Mouse (Mus musculus): ENCODE results near the gene Sec14l2. TPM values are rescaled to one million over a fixed set of nuclear protein-coding genes. Genes with fewer than 3 reads are reported as not detected.
"Not testable (repeated sequence)": the region's sequence is repeated elsewhere in the genome, so short reads cannot be mapped to it uniquely, and the experiment has no call there.

Gene Sec14l2
- polyA plus RNA-seq, 1 experiment from 2014 or later = 3.6 TPM

GRCm38 (mm10) chr11:4134986-4135935, 12.0 kb upstream of the Sec14l2 start, which contains the start of gene Rnf215:
TSS of gene Rnf215 (plus strand) at chr11:4135202.
- DNase-seq (ENCODE audit: low spot score) (peak; percentile 93), ATAC-seq (ENCODE audit: low FRiP score) (peak; percentile 91)
- H3K36me3 ChIP-seq (replicated peaks; ENCODE audit: control insufficient read depth, insufficient read depth) = peaks cover 31% of the 10 kb centered on the region
- H3K4me3 ChIP-seq (replicated peaks; ENCODE audit: low read length) = peak within 1 kb of the TSS; percentile 92
- H3K4me2 ChIP-seq (replicated peaks) = peak within 1 kb of the TSS; percentile 85
- peak within 1 kb of the TSS; percentile 98 for H3K9ac ChIP-seq
- H3K9me3 ChIP-seq (ENCODE audit: control insufficient read depth, low read length) = no peaks in the 10 kb centered on the region
- no peaks in the 10 kb centered on the region for H3K27me3 ChIP-seq (ENCODE audit: control insufficient read depth, insufficient read depth, low read length)
- under 1% methylated on average over 58 of the region's 66 CpGs for whole genome bisulfite sequencing
- peak within 1 kb of the TSS; percentile 92 for H3K27ac ChIP-seq
- peaks cover 17% of the 10 kb centered on the region for H3K4me1 ChIP-seq (replicated peaks; ENCODE audit: control insufficient read depth, insufficient read depth, low read length)

- Histone ChIP-seq H3K4me1 (replicated peaks; ENCODE audit: control insufficient read depth, insufficient read depth, low read length) (peaks cover 17% of the 10 kb centered on the region), H3K9me3 (ENCODE audit: control insufficient read depth, low read length) (no peaks in the 10 kb centered on the region), H3K27me3 (ENCODE audit: control insufficient read depth, insufficient read depth, low read length) (no peaks in the 10 kb centered on the region), H3K27ac (0 out of 2 replicates have a peak overlapping the region, but pooled peaks have one; percentile 92), H3K4me2 (replicated peaks) (peak overlapping the region; percentile 85; the same call in 1 of the 2 replicates), H3K9ac (peak overlapping the region; percentile 98; the same call in 1 of the 2 replicates), H3K36me3 (replicated peaks; ENCODE audit: control insufficient read depth, insufficient read depth) (peaks cover 22% of the 10 kb centered on the region), H3K4me3 (replicated peaks; ENCODE audit: low read length) (peak overlapping the region; percentile 92; the same call in 1 of the 2 replicates)
- WGBS = 59% methylated on average over 6 of the region's 6 CpGs
- DNase-seq (ENCODE audit: low spot score) = no peak
- no peak for ATAC-seq (ENCODE audit: low FRiP score)
These were observed 11.2 kb upstream of the Sec14l2 start for GRCm38 (mm10) chr11:4134400-4134799.

- no peaks in the 10 kb centered on the region for H3K27me3 ChIP-seq (ENCODE audit: control insufficient read depth, insufficient read depth, low read length)
- no peak overlapping the region for H3K4me2 ChIP-seq (replicated peaks)
- DNase-seq (ENCODE audit: low spot score) = no peak
- no peaks in the 10 kb centered on the region for H3K9me3 ChIP-seq (ENCODE audit: control insufficient read depth, low read length)
- 55% methylated on average over 3 of the region's 3 CpGs for WGBS
- ATAC-seq (ENCODE audit: low FRiP score) = no peak
- H3K36me3 ChIP-seq (replicated peaks; ENCODE audit: control insufficient read depth, insufficient read depth) = peaks cover 13% of the 10 kb centered on the region
- H3K4me1 ChIP-seq (replicated peaks; ENCODE audit: control insufficient read depth, insufficient read depth, low read length) = peaks cover 17% of the 10 kb centered on the region
- H3K9ac ChIP-seq = no peak overlapping the region
- H3K4me3 ChIP-seq (replicated peaks; ENCODE audit: low read length) = no peak overlapping the region
- H3K27ac ChIP-seq = no peak overlapping the region
These were observed 10.2 kb upstream of the Sec14l2 start for GRCm38 (mm10) chr11:4133450-4133849.

GRCm38 (mm10) chr11:4128461-4128860, 5.2 kb upstream of the Sec14l2 start:
- not testable (repeated sequence) for H3K4me1 ChIP-seq (replicated peaks; ENCODE audit: control insufficient read depth, insufficient read depth, low read length); H3K9ac ChIP-seq

GRCm38 (mm10) chr11:4127059-4127458, 3.8 kb upstream of the Sec14l2 start:
- 86% methylated on average over 1 of the region's 1 CpGs for WGBS

More at GRCm38 (mm10) chr11:4128461-4128860, 5.2 kb upstream of the Sec14l2 start:
- not testable (repeated sequence) for DNase-seq (ENCODE audit: low spot score); ATAC-seq (ENCODE audit: low FRiP score); H3K36me3 ChIP-seq (replicated peaks; ENCODE audit: control insufficient read depth, insufficient read depth); H3K4me2 ChIP-seq (replicated peaks); H3K27ac ChIP-seq; H3K4me3 ChIP-seq (replicated peaks; ENCODE audit: low read length); H3K27me3 ChIP-seq (ENCODE audit: control insufficient read depth, insufficient read depth, low read length); H3K9me3 ChIP-seq (ENCODE audit: control insufficient read depth, low read length)
- 95% methylated on average over 4 of the region's 4 CpGs for WGBS

GRCm38 (mm10) chr11:4123922-4124321, 707 bp upstream of the Sec14l2 start:
- Histone ChIP-seq H3K27ac (no peak overlapping the region), H3K27me3 (ENCODE audit: control insufficient read depth, insufficient read depth, low read length) (peaks cover 4% of the 10 kb centered on the region; the same call in 1 of the 2 replicates), H3K9me3 (ENCODE audit: control insufficient read depth, low read length) (peaks cover 3% of the 10 kb centered on the region; the same call in 1 of the 2 replicates), H3K4me2 (replicated peaks) (no peak overlapping the region), H3K4me3 (replicated peaks; ENCODE audit: low read length) (no peak overlapping the region), H3K36me3 (replicated peaks; ENCODE audit: control insufficient read depth, insufficient read depth) (no peaks in the 10 kb centered on the region), H3K4me1 (replicated peaks; ENCODE audit: control insufficient read depth, insufficient read depth, low read length) (peaks cover 1% of the 10 kb centered on the region), H3K9ac (no peak overlapping the region)
- WGBS = 63% methylated on average over 5 of the region's 5 CpGs
- no peak for ATAC-seq (ENCODE audit: low FRiP score)
- no peak for DNase-seq (ENCODE audit: low spot score)

More at GRCm38 (mm10) chr11:4127059-4127458, 3.8 kb upstream of the Sec14l2 start:
- Histone ChIP-seq H3K4me2 (replicated peaks) (no peak overlapping the region), H3K9ac (no peak overlapping the region), H3K27ac (no peak overlapping the region), H3K27me3 (ENCODE audit: control insufficient read depth, insufficient read depth, low read length) (no peaks in the 10 kb centered on the region), H3K4me3 (replicated peaks; ENCODE audit: low read length) (no peak overlapping the region), H3K9me3 (ENCODE audit: control insufficient read depth, low read length) (peaks cover 3% of the 10 kb centered on the region; the same call in 1 of the 2 replicates), H3K36me3 (replicated peaks; ENCODE audit: control insufficient read depth, insufficient read depth) (no peaks in the 10 kb centered on the region), H3K4me1 (replicated peaks; ENCODE audit: control insufficient read depth, insufficient read depth, low read length) (no peaks in the 10 kb centered on the region)
- DNase-seq (ENCODE audit: low spot score) (no peak), ATAC-seq (ENCODE audit: low FRiP score) (no peak)

GRCm38 (mm10) chr11:4122226-4122625, 989 bp downstream of the Sec14l2 start:
- no peaks in the 10 kb centered on the region for H3K36me3 ChIP-seq (replicated peaks; ENCODE audit: control insufficient read depth, insufficient read depth)
- peaks cover 4% of the 10 kb centered on the region; the same call in 1 of the 2 replicates for H3K27me3 ChIP-seq (ENCODE audit: control insufficient read depth, insufficient read depth, low read length)
- DNase-seq (ENCODE audit: low spot score) (no peak), ATAC-seq (ENCODE audit: low FRiP score) (no peak)
- H3K4me3 ChIP-seq (replicated peaks; ENCODE audit: low read length) = no peak overlapping the region
- no peak overlapping the region for H3K9ac ChIP-seq
- 80% methylated on average over 5 of the region's 5 CpGs for WGBS
- H3K4me1 ChIP-seq (replicated peaks; ENCODE audit: control insufficient read depth, insufficient read depth, low read length) = peaks cover 16% of the 10 kb centered on the region
- no peak overlapping the region for H3K27ac ChIP-seq
- H3K9me3 ChIP-seq (ENCODE audit: control insufficient read depth, low read length) = peaks cover 3% of the 10 kb centered on the region; the same call in 1 of the 2 replicates
- H3K4me2 ChIP-seq (replicated peaks) = no peak overlapping the region

- no peaks in the 10 kb centered on the region for H3K36me3 ChIP-seq (replicated peaks; ENCODE audit: control insufficient read depth, insufficient read depth)
- no peak for ATAC-seq (ENCODE audit: low FRiP score)
- peaks cover 16% of the 10 kb centered on the region for H3K4me1 ChIP-seq (replicated peaks; ENCODE audit: control insufficient read depth, insufficient read depth, low read length)
- peaks cover 3% of the 10 kb centered on the region; the same call in 1 of the 2 replicates for H3K9me3 ChIP-seq (ENCODE audit: control insufficient read depth, low read length)
- 76% methylated on average over 3 of the region's 3 CpGs for WGBS
- H3K9ac ChIP-seq = no peak overlapping the region
- H3K27me3 ChIP-seq (ENCODE audit: control insufficient read depth, insufficient read depth, low read length) = peaks cover 4% of the 10 kb centered on the region; the same call in 1 of the 2 replicates
- no peak for DNase-seq (ENCODE audit: low spot score)
- H3K4me2 ChIP-seq (replicated peaks) = no peak overlapping the region
- H3K4me3 ChIP-seq (replicated peaks; ENCODE audit: low read length) = no peak overlapping the region
- no peak overlapping the region for H3K27ac ChIP-seq
These were observed 1.5 kb downstream of the Sec14l2 start for GRCm38 (mm10) chr11:4121691-4122090.

- no peak overlapping the region for H3K27ac ChIP-seq
- H3K4me3 ChIP-seq (replicated peaks; ENCODE audit: low read length) = no peak overlapping the region
- no peak overlapping the region for H3K9ac ChIP-seq
- DNase-seq (ENCODE audit: low spot score) = no peak
- peaks cover 4% of the 10 kb centered on the region; the same call in 1 of the 2 replicates for H3K27me3 ChIP-seq (ENCODE audit: control insufficient read depth, insufficient read depth, low read length)
- H3K36me3 ChIP-seq (replicated peaks; ENCODE audit: control insufficient read depth, insufficient read depth) = no peaks in the 10 kb centered on the region
- 0 out of 2 replicates have a peak, but pooled peaks cover 2% of the 10 kb centered on the region for H3K9me3 ChIP-seq (ENCODE audit: control insufficient read depth, low read length)
- peaks cover 16% of the 10 kb centered on the region for H3K4me1 ChIP-seq (replicated peaks; ENCODE audit: control insufficient read depth, insufficient read depth, low read length)
- H3K4me2 ChIP-seq (replicated peaks) = no peak overlapping the region
- WGBS = 80% methylated on average over 5 of the region's 5 CpGs
- ATAC-seq (ENCODE audit: low FRiP score) = no peak
These were observed 3.6 kb downstream of the Sec14l2 start for GRCm38 (mm10) chr11:4119635-4120034.

All from hindbrain, embryonic 14.5 days (tissue).